Mouse (Mus musculus) stomach, embryonic 15.5 days (tissue): ENCODE results near the gene Fbxl17. TPM values are rescaled to one million over a fixed set of nuclear protein-coding genes. Genes with fewer than 3 reads are reported as not detected.

Source experiments
- ATAC-seq: fragments of 200-750 bp; cut with Nextera tagmentation; 2 replicates; pipeline ENCODE4 v1.8.0; 2017; ENCODE audit warnings: low read depth, moderate number of reproducible peaks, moderate TSS enrichment; ENCODE audit not compliant: insufficient read depth, low FRiP score
- H3K27ac ChIP-seq: fragments of 300-500 bp; sonication (generic); 2 replicates; pipeline ENCODE4 v1.5.1; 2015; ENCODE audit warnings: mild to moderate bottlenecking, inconsistent platforms
- H3K27me3 ChIP-seq: fragments of 300-500 bp; sonication (generic); replicated peaks from 2 replicates; pipeline ENCODE4 v1.6.1; 2015; ENCODE audit warnings: inconsistent platforms
- H3K36me3 ChIP-seq: fragments of 300-500 bp; sonication (generic); 2 replicates; pipeline ENCODE4 v1.6.1; 2015; ENCODE audit warnings: inconsistent platforms
- H3K4me1 ChIP-seq: fragments of 300-500 bp; sonication (generic); 2 replicates; pipeline ENCODE4 v1.6.1; 2015; ENCODE audit warnings: inconsistent platforms
- H3K4me2 ChIP-seq: fragments of 300-500 bp; sonication (generic); 2 replicates; pipeline ENCODE4 v1.6.1; 2015; ENCODE audit warnings: mild to moderate bottlenecking, inconsistent platforms
- H3K4me3 ChIP-seq: fragments of 300-500 bp; sonication (generic); replicated peaks from 2 replicates; pipeline ENCODE4 v1.5.1; 2015; ENCODE audit warnings: inconsistent platforms
- H3K9ac ChIP-seq: fragments of 300-500 bp; sonication (generic); 2 replicates; pipeline ENCODE4 v1.6.1; 2015; ENCODE audit warnings: inconsistent platforms
- H3K9me3 ChIP-seq: fragments of 300-500 bp; sonication (generic); 2 replicates; pipeline ENCODE4 v1.6.1; 2016; ENCODE audit warnings: inconsistent platforms
- WGBS: fragments of 180-500 bp; shearing (Covaris S2); methylation state at CpG from one replicate; pipeline ENCODE4 v1.1.7; 2015; 5-methylcytosine and 5-hydroxymethylcytosine counted together
- polyA plus RNA-seq: library from polyadenylated mRNA; unstranded; fragments of >200 nt; fragmentation: Nextera tagmentation; extraction: Ambion mirVana; gene quantifications from 2 replicates; pipeline ENCODE4 v1.2.1, GENCODE M21; 2015

Fbxl17 gene
- polyA plus RNA-seq, 1 experiment from 2014 or later: 5.9 TPM

DNA sequence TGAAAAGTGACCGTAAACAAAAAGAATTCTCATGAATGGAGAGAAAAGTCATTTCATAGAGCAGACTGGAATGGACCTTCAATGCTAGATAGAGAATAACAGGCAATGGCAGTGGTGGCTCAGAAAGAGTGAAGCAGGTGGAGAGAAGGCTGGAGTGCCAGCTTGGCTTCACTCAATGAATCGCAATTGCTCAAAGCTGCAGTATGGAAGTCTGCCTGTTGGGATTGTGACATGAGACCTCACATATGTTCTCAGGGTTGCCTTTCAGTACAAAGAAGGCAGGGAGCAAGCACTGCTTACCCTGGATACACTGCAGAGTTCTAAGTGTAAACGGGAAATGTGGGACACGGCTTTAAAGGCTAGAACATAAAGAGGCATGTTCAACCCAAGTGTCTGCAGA lies 211.0 kb downstream of the Fbxl17 start:
- ATAC-seq: no peak
- 81% methylated on average over 4 of the region's 4 CpGs for WGBS
- H3K36me3 ChIP-seq: no peaks in the 10 kb centered on the region
- no peak overlapping the region for H3K4me2 ChIP-seq
- H3K4me1 ChIP-seq: no peaks in the 10 kb centered on the region
- no peaks in the 10 kb centered on the region for H3K27me3 ChIP-seq
- H3K4me3 ChIP-seq: no peak overlapping the region
- H3K9me3 ChIP-seq: no peaks in the 10 kb centered on the region
- H3K9ac ChIP-seq: no peak overlapping the region
- H3K27ac ChIP-seq: no peak overlapping the region

DNA sequence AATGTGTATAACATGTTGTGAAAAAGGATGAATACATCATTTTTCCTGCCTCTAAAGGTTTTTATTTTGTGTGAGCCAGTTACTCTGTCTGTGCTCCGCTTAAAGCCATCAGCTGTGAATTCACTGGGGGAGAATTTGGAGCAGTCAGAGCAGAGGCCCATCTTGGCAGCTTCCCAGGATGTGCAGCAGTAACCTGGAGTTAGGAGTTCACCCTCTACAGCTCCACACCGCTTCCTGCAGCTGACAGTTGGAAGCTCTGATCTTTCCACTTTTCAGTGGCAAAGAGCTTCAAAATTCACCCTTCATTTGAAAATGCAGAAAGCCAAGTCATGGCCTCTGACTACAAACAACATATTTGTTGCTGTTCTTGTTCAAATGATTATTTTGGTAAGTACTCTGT lies 212.4 kb downstream of the Fbxl17 start:
- no peaks in the 10 kb centered on the region for H3K9me3 ChIP-seq
- WGBS: 25% methylated on average over 2 of the region's 2 CpGs
- H3K4me3 ChIP-seq: no peak overlapping the region
- no peaks in the 10 kb centered on the region for H3K36me3 ChIP-seq
- H3K27me3 ChIP-seq: no peaks in the 10 kb centered on the region
- H3K9ac ChIP-seq: no peak overlapping the region
- no peak overlapping the region for H3K4me2 ChIP-seq
- H3K27ac ChIP-seq: no peak overlapping the region
- no peak for ATAC-seq
- no peaks in the 10 kb centered on the region for H3K4me1 ChIP-seq

GRCm38 (mm10) chr17:63285265-63285939 lies 214.4 kb downstream of the Fbxl17 start:
- H3K36me3 ChIP-seq: no peaks in the 10 kb centered on the region
- no peak for ATAC-seq

GRCm38 (mm10) chr17:63284074-63284473 lies 215.7 kb downstream of the Fbxl17 start:
- no peaks in the 10 kb centered on the region for H3K27me3 ChIP-seq
- H3K4me1 ChIP-seq: no peaks in the 10 kb centered on the region
- H3K9me3 ChIP-seq: no peaks in the 10 kb centered on the region
- H3K27ac ChIP-seq: no peak overlapping the region
- no peak overlapping the region for H3K4me2 ChIP-seq
- no peak for ATAC-seq
- H3K4me3 ChIP-seq: no peak overlapping the region
- H3K9ac ChIP-seq: no peak overlapping the region
- 73% methylated on average over 4 of the region's 4 CpGs for WGBS
- H3K36me3 ChIP-seq: no peaks in the 10 kb centered on the region

More at GRCm38 (mm10) chr17:63285265-63285939, 214.4 kb downstream of the Fbxl17 start:
- 58% methylated on average over 11 of the region's 11 CpGs for WGBS
- H3K27ac ChIP-seq: no peak overlapping the region
- H3K9me3 ChIP-seq: no peaks in the 10 kb centered on the region
- H3K9ac ChIP-seq: no peak overlapping the region
- H3K4me3 ChIP-seq: no peak overlapping the region
- no peaks in the 10 kb centered on the region for H3K4me1 ChIP-seq
- no peak overlapping the region for H3K4me2 ChIP-seq
- no peaks in the 10 kb centered on the region for H3K27me3 ChIP-seq

DNA sequence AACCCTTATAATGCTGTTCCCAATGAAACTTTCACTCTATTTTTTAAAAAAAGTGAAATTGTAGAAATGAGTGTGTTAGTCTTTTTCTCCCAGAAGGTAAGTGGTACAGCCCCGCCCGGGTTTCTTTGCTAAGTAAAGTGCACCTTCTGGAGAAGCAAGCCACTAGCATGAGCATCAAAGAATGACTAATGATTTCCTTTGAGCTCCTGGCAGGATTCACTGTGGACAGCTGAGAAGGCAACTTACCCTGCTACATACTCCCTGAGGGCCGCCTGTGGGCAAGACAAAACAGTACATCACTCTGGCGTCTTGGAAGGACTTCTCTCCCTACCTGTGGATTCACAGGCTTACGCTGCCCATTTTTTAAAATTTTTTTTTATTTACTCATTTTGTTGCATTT lies 217.8 kb downstream of the Fbxl17 start:
- no peaks in the 10 kb centered on the region for H3K9me3 ChIP-seq
- no peak overlapping the region for H3K4me2 ChIP-seq
- WGBS: 50% methylated on average over 5 of the region's 5 CpGs
- H3K9ac ChIP-seq: no peak overlapping the region
- H3K27me3 ChIP-seq: no peaks in the 10 kb centered on the region
- H3K27ac ChIP-seq: no peak overlapping the region
- no peak overlapping the region for H3K4me3 ChIP-seq
- no peaks in the 10 kb centered on the region for H3K36me3 ChIP-seq
- no peaks in the 10 kb centered on the region for H3K4me1 ChIP-seq
- no peak for ATAC-seq

DNA sequence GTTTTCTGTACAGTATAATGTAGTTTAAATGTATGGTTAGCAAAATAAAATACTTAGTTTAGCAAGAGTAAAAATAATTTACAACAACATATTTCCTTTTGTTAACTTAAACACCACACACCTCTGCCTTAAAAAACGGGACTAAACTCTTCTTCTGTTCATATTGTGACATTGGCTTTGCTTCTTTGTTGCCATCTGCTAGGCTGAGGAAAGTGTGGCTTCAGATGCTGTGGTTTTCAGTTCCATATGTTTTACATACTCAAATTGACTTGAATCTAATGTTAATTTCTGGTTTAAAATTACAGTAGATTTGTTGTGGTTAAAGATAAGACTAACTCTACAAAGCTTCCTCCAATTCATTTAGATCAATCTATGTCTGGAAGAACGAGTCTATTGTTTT lies 218.8 kb downstream of the Fbxl17 start:
- Histone ChIP-seq H3K36me3 (no peaks in the 10 kb centered on the region), H3K27ac (no peak overlapping the region), H3K9ac (no peak overlapping the region), H3K4me1 (no peaks in the 10 kb centered on the region), H3K4me2 (no peak overlapping the region), H3K9me3 (no peaks in the 10 kb centered on the region), H3K4me3 (no peak overlapping the region), H3K27me3 (no peaks in the 10 kb centered on the region)
- WGBS: 68% methylated on average over 2 of the region's 2 CpGs
- no peak for ATAC-seq

DNA sequence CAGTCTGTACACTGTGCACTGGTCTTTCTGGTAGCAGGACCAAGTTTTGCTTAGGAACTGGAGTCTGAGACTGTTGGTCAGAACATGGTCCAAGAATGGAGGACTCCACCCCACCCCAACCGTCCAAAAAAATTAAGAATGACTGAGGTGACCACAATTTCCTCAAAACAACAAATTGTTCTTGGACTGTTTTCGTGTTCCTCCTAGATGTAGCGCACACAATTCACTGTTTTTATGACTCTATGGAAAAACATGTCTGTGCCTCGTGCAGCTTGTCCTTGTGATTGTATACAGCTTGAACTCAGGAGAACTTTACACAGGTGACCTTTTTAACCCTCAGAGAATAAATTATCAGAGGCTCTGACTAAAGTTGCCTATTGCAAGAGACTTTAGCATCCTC lies 220.7 kb downstream of the Fbxl17 start:
- Histone ChIP-seq H3K27me3 (no peaks in the 10 kb centered on the region), H3K4me2 (no peak overlapping the region), H3K9me3 (no peaks in the 10 kb centered on the region), H3K27ac (no peak overlapping the region), H3K9ac (no peak overlapping the region), H3K4me1 (no peaks in the 10 kb centered on the region), H3K4me3 (no peak overlapping the region), H3K36me3 (no peaks in the 10 kb centered on the region)
- WGBS: 63% methylated on average over 4 of the region's 4 CpGs
- ATAC-seq: no peak

DNA sequence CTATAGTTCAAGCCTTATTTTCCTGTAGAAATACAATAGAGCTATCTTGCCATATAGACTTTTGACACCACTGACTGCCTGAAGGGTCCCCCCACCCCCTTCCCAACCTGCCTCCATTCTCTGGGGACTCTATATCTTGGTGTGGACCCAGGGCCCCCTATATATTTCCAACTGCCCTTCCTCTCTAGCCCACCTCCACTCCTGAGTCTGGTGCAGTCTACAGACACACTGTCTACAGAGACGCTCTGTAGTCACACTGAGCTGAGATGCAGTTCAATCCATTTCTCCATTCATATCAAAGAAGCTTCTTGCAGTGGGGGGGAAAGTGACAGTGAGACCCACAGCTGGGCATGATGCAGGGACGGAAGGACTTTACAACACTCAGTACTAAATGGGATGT lies 226.5 kb downstream of the Fbxl17 start:
- Histone ChIP-seq H3K4me1 (no peaks in the 10 kb centered on the region), H3K27me3 (no peaks in the 10 kb centered on the region), H3K9ac (no peak overlapping the region), H3K4me3 (no peak overlapping the region), H3K27ac (no peak overlapping the region), H3K36me3 (no peaks in the 10 kb centered on the region), H3K9me3 (no peaks in the 10 kb centered on the region), H3K4me2 (no peak overlapping the region)
- no peak for ATAC-seq
- 94% methylated on average over 2 of the region's 2 CpGs for WGBS

DNA sequence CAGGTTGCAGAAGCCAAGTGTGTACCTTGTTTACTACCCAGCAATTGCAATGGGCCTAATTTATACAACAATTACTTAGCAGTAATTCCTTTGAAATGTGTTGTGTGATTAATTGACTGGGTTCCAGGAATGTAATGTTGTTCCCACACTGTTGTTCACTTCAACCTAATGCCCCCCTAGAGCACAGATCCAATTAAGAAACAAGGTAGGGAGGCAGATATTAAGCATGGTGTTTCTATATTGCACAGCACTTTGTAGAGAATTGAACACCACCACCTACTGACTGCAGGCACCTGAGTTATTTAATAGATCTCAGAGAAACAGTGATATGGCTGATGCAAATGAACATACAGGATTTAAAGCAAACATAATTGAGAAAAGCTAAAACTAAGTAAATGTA lies 226.9 kb downstream of the Fbxl17 start:
- Histone ChIP-seq H3K9me3 (no peaks in the 10 kb centered on the region), H3K27ac (no peak overlapping the region), H3K36me3 (no peaks in the 10 kb centered on the region), H3K9ac (no peak overlapping the region), H3K4me3 (no peak overlapping the region), H3K4me2 (no peak overlapping the region), H3K27me3 (no peaks in the 10 kb centered on the region), H3K4me1 (no peaks in the 10 kb centered on the region)
- ATAC-seq: no peak

DNA sequence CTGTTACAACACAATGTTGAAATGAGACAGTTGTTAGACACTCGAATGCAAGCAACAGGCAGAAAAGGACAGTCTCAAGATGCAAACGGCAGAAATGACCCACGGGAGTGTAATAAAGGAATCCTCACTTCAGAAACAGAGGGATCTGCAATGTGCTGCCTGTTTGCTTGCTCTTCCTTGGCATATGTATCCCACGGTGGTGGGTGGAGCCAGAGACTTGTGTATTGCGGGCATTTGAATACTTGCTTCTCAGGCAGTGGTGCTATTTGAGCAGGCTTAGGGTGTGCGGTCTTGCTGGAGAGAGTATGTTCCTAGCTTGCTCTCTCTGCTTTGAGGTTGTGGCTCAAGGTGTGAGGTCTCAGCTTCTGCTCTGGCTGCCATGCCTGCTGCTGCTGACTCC lies 228.8 kb downstream of the Fbxl17 start:
- H3K9me3 ChIP-seq: no peaks in the 10 kb centered on the region
- WGBS: 65% methylated on average over 6 of the region's 6 CpGs
- H3K27ac ChIP-seq: no peak overlapping the region
- ATAC-seq: no peak
- H3K4me2 ChIP-seq: no peak overlapping the region
- H3K27me3 ChIP-seq: no peaks in the 10 kb centered on the region
- H3K4me1 ChIP-seq: no peaks in the 10 kb centered on the region
- no peaks in the 10 kb centered on the region for H3K36me3 ChIP-seq
- no peak overlapping the region for H3K9ac ChIP-seq
- no peak overlapping the region for H3K4me3 ChIP-seq

DNA sequence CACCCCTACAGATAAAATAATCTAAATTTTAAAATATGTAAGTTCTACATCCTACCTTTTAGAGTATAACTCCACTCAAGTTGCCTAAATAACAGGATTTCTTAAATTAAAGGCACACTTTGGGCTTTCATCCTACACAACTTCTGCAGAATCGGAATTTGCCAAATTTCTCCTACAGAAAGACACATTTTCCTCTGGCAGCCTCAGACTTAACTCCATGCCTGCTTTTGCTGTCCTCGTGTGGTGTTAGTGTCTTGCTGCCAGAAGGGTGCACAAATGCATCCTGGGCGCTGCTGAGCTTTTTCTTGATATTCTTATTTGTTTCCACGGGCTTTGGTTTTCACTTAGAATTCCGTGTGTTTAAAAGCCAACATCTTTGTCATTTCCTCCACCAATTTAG lies 229.3 kb downstream of the Fbxl17 start:
- H3K27ac ChIP-seq: no peak overlapping the region
- no peaks in the 10 kb centered on the region for H3K36me3 ChIP-seq
- ATAC-seq: no peak
- no peaks in the 10 kb centered on the region for H3K9me3 ChIP-seq
- 85% methylated on average over 5 of the region's 5 CpGs for WGBS
- H3K27me3 ChIP-seq: no peaks in the 10 kb centered on the region
- H3K4me1 ChIP-seq: no peaks in the 10 kb centered on the region
- no peak overlapping the region for H3K4me3 ChIP-seq
- no peak overlapping the region for H3K4me2 ChIP-seq
- H3K9ac ChIP-seq: no peak overlapping the region

- no peak overlapping the region for H3K9ac ChIP-seq
- H3K27ac ChIP-seq: no peak overlapping the region
- H3K9me3 ChIP-seq: no peaks in the 10 kb centered on the region
- no peak overlapping the region for H3K4me3 ChIP-seq
- ATAC-seq: no peak
- H3K4me2 ChIP-seq: no peak overlapping the region
- no peaks in the 10 kb centered on the region for H3K36me3 ChIP-seq
- H3K4me1 ChIP-seq: no peaks in the 10 kb centered on the region
- H3K27me3 ChIP-seq: no peaks in the 10 kb centered on the region
- WGBS: 91% methylated on average over 5 of the region's 5 CpGs
Observed at GRCm38 (mm10) chr17:63262674-63263073, 237.1 kb downstream of the Fbxl17 start.

GRCm38 (mm10) chr17:63261508-63262141 lies 238.2 kb downstream of the Fbxl17 start:
- Histone ChIP-seq H3K4me3 (no peak overlapping the region), H3K36me3 (no peaks in the 10 kb centered on the region), H3K9ac (no peak overlapping the region), H3K9me3 (no peaks in the 10 kb centered on the region), H3K4me1 (no peaks in the 10 kb centered on the region), H3K27ac (no peak overlapping the region), H3K27me3 (no peaks in the 10 kb centered on the region), H3K4me2 (no peak overlapping the region)
- WGBS: 85% methylated on average over 10 of the region's 10 CpGs
- peak; percentile 99 for ATAC-seq
